Mouse (Mus musculus): ENCODE data around the gene Kcna10. TPM values are rescaled to one million over a fixed set of nuclear protein-coding genes. Genes with fewer than 3 reads are reported as not detected.

Gene Kcna10
- total RNA-seq, 1 experiment from 2014 or later, result not detected

DNA sequence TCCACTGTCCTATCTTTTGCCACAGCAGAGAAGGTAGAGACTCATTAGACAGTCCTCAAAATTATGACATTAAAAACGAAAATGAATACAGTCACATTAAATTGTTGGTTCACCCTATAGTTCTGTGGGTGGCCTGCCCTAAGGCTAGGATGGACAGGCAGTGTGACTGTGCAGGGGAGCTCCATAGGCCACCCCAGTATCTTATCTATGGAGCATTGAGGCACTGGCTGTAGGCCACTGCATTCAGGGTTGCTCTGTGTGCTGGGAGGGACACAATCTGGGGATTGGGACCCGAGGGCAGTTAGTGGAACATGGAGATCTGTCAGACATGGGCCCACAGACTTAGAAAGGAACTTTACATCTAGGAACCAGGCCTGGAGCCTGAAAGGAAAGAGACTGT lies 51.1 kb downstream of the Kcna10 start:
- ATAC-seq (replicated peaks; ENCODE audit: insufficient number of reproducible peaks, low FRiP score, low TSS enrichment, poor library complexity, severe bottlenecking), result no peak

DNA sequence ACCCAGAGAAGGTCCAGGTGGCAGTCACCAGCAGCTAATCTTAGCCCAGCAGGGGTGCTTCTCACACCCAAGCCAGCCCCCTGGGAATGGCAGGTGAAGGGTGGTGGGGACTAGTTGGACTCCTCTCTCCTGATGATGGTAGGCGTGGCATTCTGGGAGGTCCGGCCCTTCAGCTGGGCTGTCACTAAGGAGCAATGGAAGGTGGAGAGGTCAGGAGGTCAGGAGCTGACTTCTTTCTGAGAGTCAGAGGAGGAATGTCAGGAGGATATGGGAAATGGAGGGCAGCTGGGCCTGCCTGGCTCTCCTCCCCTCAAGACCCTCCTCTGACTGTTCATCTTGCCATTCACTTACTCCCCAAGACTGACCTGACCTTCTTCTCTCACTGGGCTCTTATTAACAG lies 55.2 kb downstream of the Kcna10 start:
- ATAC-seq (replicated peaks; ENCODE audit: insufficient number of reproducible peaks, low FRiP score, low TSS enrichment, poor library complexity, severe bottlenecking), result no peak

DNA sequence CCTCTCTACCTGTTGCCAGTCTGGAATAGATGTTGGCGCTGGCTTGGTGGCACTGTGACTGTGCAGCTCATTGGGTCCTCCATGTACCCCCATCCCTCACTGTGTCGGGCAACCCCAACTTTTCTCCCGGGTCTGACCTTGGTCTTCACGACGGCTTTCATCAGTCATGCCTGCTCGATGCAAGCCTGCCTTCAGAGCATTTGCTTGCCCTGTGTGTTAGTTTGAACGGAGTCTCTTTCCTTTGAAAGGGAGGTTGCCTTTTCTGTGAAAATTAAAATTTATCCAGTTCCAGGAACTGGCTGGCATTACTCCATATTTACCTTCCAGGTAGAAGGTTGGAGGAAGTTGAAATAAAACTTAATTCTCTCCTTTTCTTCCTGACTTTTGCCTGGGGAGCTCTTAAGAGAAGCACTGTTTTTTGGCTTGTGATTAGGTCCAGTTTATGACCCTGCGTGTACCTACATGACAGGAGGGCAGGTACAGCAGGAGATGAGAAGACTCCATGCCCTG lies 55.7 kb downstream of the Kcna10 start:
- no peak for ATAC-seq (replicated peaks; ENCODE audit: insufficient number of reproducible peaks, low FRiP score, low TSS enrichment, poor library complexity, severe bottlenecking)

DNA sequence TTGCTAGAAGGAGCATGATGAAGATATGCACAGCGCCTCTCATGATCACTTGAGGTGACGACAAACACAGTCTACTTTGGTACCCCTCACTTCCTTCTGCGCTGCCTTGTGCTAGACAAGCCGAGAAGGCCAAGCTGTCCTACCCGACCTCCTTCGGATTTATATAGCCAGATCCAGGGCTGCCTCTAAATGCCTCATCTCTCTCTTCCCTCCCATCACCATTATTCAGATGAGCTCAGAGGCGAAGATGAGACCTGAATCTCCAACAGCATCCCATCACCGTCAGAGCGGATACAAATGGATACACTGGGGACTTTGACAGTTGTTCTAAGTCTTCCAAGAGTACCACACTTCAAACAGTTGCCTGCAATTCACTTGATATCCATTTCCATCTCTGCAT lies 56.8 kb downstream of the Kcna10 start, which contains the start of gene Prok1:
Prok1 (minus strand) TSS at position 101 of the 400 bp plus-strand sequence.
- ATAC-seq (replicated peaks; ENCODE audit: insufficient number of reproducible peaks, low FRiP score, low TSS enrichment, poor library complexity, severe bottlenecking), result no peak

DNA sequence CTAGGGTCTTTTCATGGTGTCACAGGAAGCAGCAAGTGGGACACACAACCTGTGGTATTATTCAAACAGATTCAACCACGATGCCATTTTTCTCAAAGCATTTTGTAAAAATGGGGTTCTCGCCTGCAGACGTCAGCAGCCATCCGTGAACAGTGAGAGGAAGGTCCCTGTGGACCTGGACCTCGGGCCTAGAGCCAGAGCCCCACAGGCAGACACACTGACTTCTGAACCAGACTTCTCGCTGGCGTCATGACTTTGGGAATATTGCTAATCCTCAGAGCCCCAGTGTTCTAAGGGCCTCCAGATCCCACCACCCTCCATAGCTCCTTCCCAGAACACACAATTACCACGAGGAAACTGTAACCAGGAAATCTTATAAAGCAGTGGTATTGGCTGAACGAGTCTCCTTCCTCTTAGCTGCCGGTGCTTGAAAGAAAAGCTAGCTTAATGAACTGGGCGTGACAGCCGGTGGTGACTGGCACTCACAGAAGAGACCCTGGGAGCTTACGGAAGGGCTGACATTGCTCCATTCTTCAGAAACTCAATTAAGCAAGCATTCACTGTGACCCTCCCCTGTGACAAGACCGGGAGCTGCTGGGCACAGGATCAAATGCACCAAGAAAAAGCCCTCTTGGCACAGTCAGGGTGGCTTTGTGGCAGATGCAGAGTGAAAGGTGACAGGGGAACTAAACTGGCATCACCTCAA lies 58.7 kb downstream of the Kcna10 start:
- ATAC-seq (replicated peaks; ENCODE audit: insufficient number of reproducible peaks, low FRiP score, low TSS enrichment, poor library complexity, severe bottlenecking), result no peak

Other genes starting within 250 kb of the Kcna10 start
- 5.3 to 23.6 TPM (median 8.3 TPM) in 3 replicates for gene Kcna3, start 146.9 kb upstream of the Kcna10 start, total RNA-seq (2017)
- 0.10 TPM in 1 of 3 replicates, not detected in the others for gene Kcna2, start 81.9 kb upstream of the Kcna10 start, total RNA-seq (2017)
- gene Cym, start 38.7 kb downstream of the Kcna10 start, total RNA-seq (2017), result 3.7 to 7.2 TPM in 2 of 3 replicates, not detected in the other
- gene A630076J17Rik, start 47.6 kb downstream of the Kcna10 start, total RNA-seq (2017), result not detected in 3 replicates
- gene Prok1, start 56.7 kb downstream of the Kcna10 start, total RNA-seq (2017), result 0.21 TPM in 1 of 3 replicates, not detected in the others
- 53.9 to 104 TPM (median 75.6 TPM) in 3 replicates for gene Lamtor5, start 95.8 kb downstream of the Kcna10 start, total RNA-seq (2017)
- 0.67 to 1.1 TPM (median 0.96 TPM) in 3 replicates for gene Slc16a4, start 108.2 kb downstream of the Kcna10 start, total RNA-seq (2017)
- gene Rbm15, start 150.6 kb downstream of the Kcna10 start, total RNA-seq (2017), result 22.2 to 45.8 TPM (median 22.5 TPM) in 3 replicates